Mouse (Mus musculus): Measurements from ENCODE around the gene Mageb18. TPM values are rescaled to one million over a fixed set of nuclear protein-coding genes. Genes with fewer than 3 reads are reported as not detected.
A peak's percentile ranks its signal among the peaks of the same experiment; 100 is the strongest.

Mageb18 gene
- total and polyA plus RNA-seq, 3 experiments, result not detected

GRCm38 (mm10) chrX:92464773-92465172 lies 134.6 kb downstream of the Mageb18 start:
- no peaks in the 10 kb centered on the region for H3K9me3 ChIP-seq (replicated peaks; ENCODE audit: insufficient read depth, low read length)
- H3K27me3 ChIP-seq (ENCODE audit: control insufficient read depth in 1 of 2, insufficient read depth in 2 of 2, low read length in 2 of 2), result no peaks in the 10 kb centered on the region
- H3K9ac ChIP-seq (ENCODE audit: control insufficient read depth, low read depth, low read length, poor library complexity, severe bottlenecking), result no peak overlapping the region
- H3K4me3 ChIP-seq (ENCODE audit: control insufficient read depth in 1 of 2, insufficient read depth in 1 of 2, low read depth in 2 of 2, low read length in 2 of 2), result no peak overlapping the region
- H3K4me1 ChIP-seq (ENCODE audit: control insufficient read depth in 1 of 2, insufficient read depth in 2 of 2, low read length in 2 of 2), result no peaks in the 10 kb centered on the region
- H3K27ac ChIP-seq (ENCODE audit: control insufficient read depth, low read depth, low read length), result no peak overlapping the region
- no peaks in the 10 kb centered on the region for H3K36me3 ChIP-seq (ENCODE audit: control insufficient read depth in 1 of 2, insufficient read depth in 2 of 2, low read length in 2 of 2)
- TF ChIP-seq NRF1 (IDR thresholded peaks at IDR 0.05; ENCODE audit: insufficient read depth, low read depth, low read length, poor library complexity, severe bottlenecking), result no peak
- TF ChIP-seq MYC (IDR thresholded peaks at IDR 0.05; ENCODE audit: low read depth, low read length), result no peak
- no peak for TF ChIP-seq GABPA (IDR thresholded peaks at IDR 0.05; ENCODE audit: low read depth, low read length)
- no peak for TF ChIP-seq E2F4 (IDR thresholded peaks at IDR 0.05; ENCODE audit: borderline replicate concordance, low read depth, low read length)
- TF ChIP-seq JUND (IDR thresholded peaks at IDR 0.05; ENCODE audit: low read depth, low read length), result no peak
- no peak for TF ChIP-seq NELFE (IDR thresholded peaks at IDR 0.05; ENCODE audit: low read depth, low read length)
- no peak for TF ChIP-seq CTCF (IDR thresholded peaks at IDR 0.05 in 2 of 3, conservative IDR thresholded peaks at IDR 0.05 in 1 of 3; ENCODE audit: control insufficient read depth in 1 of 3, insufficient read depth in 1 of 3, low read depth in 2 of 3, low read length in 3 of 3, poor library complexity in 1 of 3, severe bottlenecking in 1 of 3)
- no peak for TF ChIP-seq SIN3A (IDR thresholded peaks at IDR 0.05; ENCODE audit: low read length)
- TF ChIP-seq CHD2 (IDR thresholded peaks at IDR 0.05; ENCODE audit: low read length), result no peak
- no peak for TF ChIP-seq MEF2A (IDR thresholded peaks at IDR 0.05; ENCODE audit: extremely low read depth, insufficient replicate concordance, low read depth, low read length, poor library complexity, severe bottlenecking)
- no peak for TF ChIP-seq GATA1 (IDR thresholded peaks at IDR 0.05; ENCODE audit: low read depth, low read length)
- no peak for TF ChIP-seq USF2 (IDR thresholded peaks at IDR 0.05; ENCODE audit: borderline replicate concordance in 1 of 2, insufficient read depth in 1 of 2, low read depth in 1 of 2, low read length in 2 of 2)
- TF ChIP-seq POLR2AphosphoS2 (IDR thresholded peaks at IDR 0.05; ENCODE audit: low read length), result no peak
- no peaks in the 10 kb centered on the region for H3K79me2 ChIP-seq (ENCODE audit: control insufficient read depth, insufficient read depth, low read length, poor library complexity)
- peak; percentile 1 for DNase-seq (ENCODE audit: low read depth, low spot score)

- no peaks in the 10 kb centered on the region for H3K27me3 ChIP-seq (ENCODE audit: control insufficient read depth in 1 of 2, insufficient read depth in 2 of 2, low read length in 2 of 2)
- H3K79me2 ChIP-seq (ENCODE audit: control insufficient read depth, insufficient read depth, low read length, poor library complexity), result no peaks in the 10 kb centered on the region
- H3K4me3 ChIP-seq (ENCODE audit: control insufficient read depth in 1 of 2, insufficient read depth in 1 of 2, low read depth in 2 of 2, low read length in 2 of 2), result no peak overlapping the region
- H3K4me1 ChIP-seq (ENCODE audit: control insufficient read depth in 1 of 2, insufficient read depth in 2 of 2, low read length in 2 of 2), result no peaks in the 10 kb centered on the region
- DNase-seq (ENCODE audit: low read depth, low spot score), result no peak
- no peak overlapping the region for H3K27ac ChIP-seq (ENCODE audit: control insufficient read depth, low read depth, low read length)
- H3K36me3 ChIP-seq (ENCODE audit: control insufficient read depth in 1 of 2, insufficient read depth in 2 of 2, low read length in 2 of 2), result no peaks in the 10 kb centered on the region
- H3K9ac ChIP-seq (ENCODE audit: control insufficient read depth, low read depth, low read length, poor library complexity, severe bottlenecking), result no peak overlapping the region
- no peaks in the 10 kb centered on the region for H3K9me3 ChIP-seq (replicated peaks; ENCODE audit: insufficient read depth, low read length)
- TF ChIP-seq HCFC1 (IDR thresholded peaks at IDR 0.05; ENCODE audit: low read depth, low read length) (no peak), KAT2A (conservative IDR thresholded peaks at IDR 0.05; ENCODE audit: low read depth, low read length) (no peak), MYC (IDR thresholded peaks at IDR 0.05; ENCODE audit: low read depth, low read length) (no peak), RAD21 (IDR thresholded peaks at IDR 0.05; ENCODE audit: low read depth, low read length) (no peak), ZKSCAN1 (IDR thresholded peaks at IDR 0.05; ENCODE audit: low read depth, low read length) (no peak), TBP (IDR thresholded peaks at IDR 0.05; ENCODE audit: low read depth, low read length) (no peak), NRF1 (IDR thresholded peaks at IDR 0.05; ENCODE audit: insufficient read depth, low read depth, low read length, poor library complexity, severe bottlenecking) (no peak), MXI1 (IDR thresholded peaks at IDR 0.05; ENCODE audit: low read depth, low read length) (no peak), TAL1 (IDR thresholded peaks at IDR 0.05; ENCODE audit: low read length) (no peak), CHD1 (IDR thresholded peaks at IDR 0.05; ENCODE audit: low read depth, low read length) (no peak), GATA1 (IDR thresholded peaks at IDR 0.05; ENCODE audit: low read depth, low read length) (no peak), JUND (IDR thresholded peaks at IDR 0.05; ENCODE audit: low read depth, low read length) (no peak), E2F4 (IDR thresholded peaks at IDR 0.05; ENCODE audit: borderline replicate concordance, low read depth, low read length) (no peak), POLR2AphosphoS2 (IDR thresholded peaks at IDR 0.05; ENCODE audit: low read length) (no peak), MAZ (IDR thresholded peaks at IDR 0.05; ENCODE audit: low read depth, low read length) (no peak), ZNF384 (IDR thresholded peaks at IDR 0.05; ENCODE audit: low read depth, low read length) (no peak), CHD2 (IDR thresholded peaks at IDR 0.05; ENCODE audit: low read length) (no peak)
Measured at GRCm38 (mm10) chrX:92460496-92460895, 138.9 kb downstream of the Mageb18 start.
